Mouse (Mus musculus) erythroblast, embryonic 14.5 days (primary cell): ENCODE results near the gene Adgrg3.

ENCODE experiments used
- GATA1 ChIP-seq: IDR thresholded peaks from 2 replicates; pipeline ENCODE4 v1.6.1; 2012; ENCODE audit warnings: low read length, inconsistent platforms, mixed read lengths
- TAL1 ChIP-seq: IDR thresholded peaks from 3 replicates; pipeline ENCODE4 v1.6.1; 2012; ENCODE audit warnings: low read length, inconsistent platforms, mixed read lengths

DNA sequence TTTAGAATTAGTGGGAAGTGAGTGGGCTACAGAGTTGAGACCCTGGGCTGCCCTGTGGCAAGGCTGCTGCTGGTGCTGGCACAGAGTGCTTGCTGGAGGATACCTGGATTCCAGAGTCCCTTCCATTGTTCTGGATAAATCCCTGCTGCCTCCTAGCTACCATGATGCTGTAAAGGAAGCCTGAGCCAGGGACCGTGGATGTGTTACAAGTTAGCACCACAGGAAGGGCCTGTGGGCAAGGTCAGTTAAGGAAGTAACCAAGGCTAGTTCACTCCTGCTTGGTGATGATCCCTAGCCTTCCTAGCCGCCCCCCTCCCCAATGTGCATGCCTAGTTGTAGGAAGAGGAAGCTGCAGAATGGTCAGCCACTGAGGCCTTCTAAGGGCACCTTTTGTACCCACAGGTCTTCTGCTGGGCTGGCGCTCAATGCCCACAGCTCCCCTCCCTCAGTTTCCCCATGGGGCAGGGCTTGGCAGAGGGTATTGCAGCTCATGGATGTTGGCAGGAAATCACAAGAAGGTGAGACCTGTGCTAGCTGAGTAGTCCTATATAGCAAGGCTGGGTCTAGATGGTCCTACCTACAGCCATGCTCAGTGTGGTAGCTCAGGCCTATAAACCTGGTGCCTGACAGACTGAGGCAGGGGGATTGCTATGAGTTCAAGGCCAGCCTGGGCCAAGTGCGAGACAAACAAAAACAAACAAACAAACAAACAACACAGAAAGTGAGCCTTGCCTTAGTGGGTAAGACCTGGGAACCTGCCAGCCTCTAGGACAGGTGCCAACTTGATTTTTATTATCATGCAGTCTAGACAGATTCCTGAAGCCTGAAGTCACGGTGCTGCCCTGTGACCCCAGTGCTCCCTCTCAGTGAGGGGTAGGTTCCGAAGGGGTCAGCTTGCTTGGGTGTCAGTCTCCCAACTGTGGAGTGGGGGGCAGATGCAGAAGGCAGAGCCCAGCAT is 20.3 kb upstream of the Adgrg3 start:
- TF ChIP-seq TAL1: no peak
- no peak for TF ChIP-seq GATA1
